Mouse (Mus musculus): Measurements from ENCODE around the gene Wnt10b.

GRCm38 (mm10) chr15:98722854-98723253 is 55.1 kb downstream of the Wnt10b start:
- no peak for TF ChIP-seq CTCF (IDR thresholded peaks at IDR 0.05; ENCODE audit: low read depth)
- TF ChIP-seq EP300 (IDR thresholded peaks at IDR 0.05; ENCODE audit: low read depth) = no peak
